Mouse (Mus musculus) midbrain, embryonic 15.5 days (tissue): ENCODE data around the gene Ccsap. TPM values are rescaled to one million over a fixed set of nuclear protein-coding genes. Genes with fewer than 3 reads are reported as not detected.

Experiments
- ATAC-seq: fragments of 200-750 bp; cut with Nextera tagmentation; replicated peaks from 2 replicates; pipeline ENCODE4 v1.8.0; 2017; ENCODE audit warnings: moderate TSS enrichment
- H3K27ac ChIP-seq: fragments of 300-500 bp; sonication (generic); 2 replicates; pipeline ENCODE4 v1.5.1; 2015; ENCODE audit warnings: mild to moderate bottlenecking, inconsistent platforms
- H3K27me3 ChIP-seq: fragments of 300-500 bp; sonication (generic); replicated peaks from 2 replicates; pipeline ENCODE4 v1.6.1; 2015; ENCODE audit warnings: inconsistent platforms
- H3K36me3 ChIP-seq: fragments of 300-500 bp; sonication (generic); replicated peaks from 2 replicates; pipeline ENCODE4 v1.6.1; 2015; ENCODE audit warnings: inconsistent platforms
- H3K4me1 ChIP-seq: fragments of 300-500 bp; sonication (generic); 2 replicates; pipeline ENCODE4 v1.6.1; 2015; ENCODE audit warnings: inconsistent platforms
- H3K4me2 ChIP-seq: fragments of 300-500 bp; sonication (generic); 2 replicates; pipeline ENCODE4 v1.6.1; 2015; ENCODE audit warnings: inconsistent platforms, mild to moderate bottlenecking, moderate library complexity
- H3K4me3 ChIP-seq: fragments of 300-500 bp; sonication (generic); 2 replicates; pipeline ENCODE4 v1.5.1; 2015; ENCODE audit warnings: mild to moderate bottlenecking, inconsistent platforms
- H3K9ac ChIP-seq: fragments of 300-500 bp; sonication (generic); 2 replicates; pipeline ENCODE4 v1.6.1; 2015; ENCODE audit warnings: mild to moderate bottlenecking, inconsistent platforms
- H3K9me3 ChIP-seq: fragments of 300-500 bp; sonication (generic); 2 replicates; pipeline ENCODE4 v1.6.1; 2016; ENCODE audit warnings: inconsistent platforms
- WGBS: fragments of 180-500 bp; shearing (Covaris S2); methylation state at CpG from one replicate; pipeline ENCODE4 v1.1.7; 2015; ENCODE audit warnings: mixed read lengths; 5-methylcytosine and 5-hydroxymethylcytosine counted together
- polyA plus RNA-seq: library from polyadenylated mRNA; unstranded; fragments of >200 nt; fragmentation: Nextera tagmentation; extraction: Ambion mirVana; gene quantifications from 2 replicates; pipeline ENCODE4 v1.2.1, GENCODE M21; 2015

Ccsap gene
- polyA plus RNA-seq, 1 experiment from 2014 or later: 5.4 TPM

- Histone ChIP-seq H3K9me3 (no peaks in the 10 kb centered on the region), H3K27ac (no peak overlapping the region), H3K4me3 (no peak overlapping the region), H3K27me3 (no peaks in the 10 kb centered on the region), H3K36me3 (no peaks in the 10 kb centered on the region), H3K4me2 (no peak overlapping the region), H3K9ac (no peak overlapping the region), H3K4me1 (no peaks in the 10 kb centered on the region)
- WGBS: 93% methylated on average over 12 of the region's 12 CpGs
- ATAC-seq: no peak
Measured at GRCm38 (mm10) chr8:123846509-123846908, 13.5 kb downstream of the Ccsap start.

GRCm38 (mm10) chr8:123845991-123846390 is 14.0 kb downstream of the Ccsap start:
- no peaks in the 10 kb centered on the region for H3K9me3 ChIP-seq
- H3K36me3 ChIP-seq: 0 out of 2 replicates have a peak, but pooled peaks cover 2% of the 10 kb centered on the region
- H3K4me3 ChIP-seq: no peak overlapping the region
- no peak for ATAC-seq
- H3K4me2 ChIP-seq: no peak overlapping the region
- H3K27ac ChIP-seq: no peak overlapping the region
- H3K9ac ChIP-seq: no peak overlapping the region
- H3K27me3 ChIP-seq: no peaks in the 10 kb centered on the region
- no peaks in the 10 kb centered on the region for H3K4me1 ChIP-seq
- WGBS: 92% methylated on average over 10 of the region's 10 CpGs

- H3K27ac ChIP-seq: no peak overlapping the region
- no peaks in the 10 kb centered on the region for H3K9me3 ChIP-seq
- 91% methylated on average over 13 of the region's 13 CpGs for WGBS
- no peak overlapping the region for H3K9ac ChIP-seq
- H3K4me3 ChIP-seq: no peak overlapping the region
- no peak for ATAC-seq
- no peaks in the 10 kb centered on the region for H3K4me1 ChIP-seq
- H3K27me3 ChIP-seq: no peaks in the 10 kb centered on the region
- no peak overlapping the region for H3K4me2 ChIP-seq
- H3K36me3 ChIP-seq: 0 out of 2 replicates have a peak, but pooled peaks cover 3% of the 10 kb centered on the region
Measured at GRCm38 (mm10) chr8:123845114-123845513, 14.9 kb downstream of the Ccsap start.

- Histone ChIP-seq H3K4me1 (no peaks in the 10 kb centered on the region), H3K27ac (no peak overlapping the region), H3K4me3 (no peak overlapping the region), H3K36me3 (0 out of 2 replicates have a peak, but pooled peaks cover 3% of the 10 kb centered on the region), H3K4me2 (no peak overlapping the region), H3K9ac (no peak overlapping the region), H3K27me3 (no peaks in the 10 kb centered on the region), H3K9me3 (no peaks in the 10 kb centered on the region)
- whole genome bisulfite sequencing: 89% methylated on average over 7 of the region's 7 CpGs
- no peak for ATAC-seq
Measured at GRCm38 (mm10) chr8:123844341-123844740, 15.7 kb downstream of the Ccsap start.

- Histone ChIP-seq H3K36me3 (0 out of 2 replicates have a peak, but pooled peaks cover 3% of the 10 kb centered on the region), H3K27me3 (no peaks in the 10 kb centered on the region), H3K4me1 (no peaks in the 10 kb centered on the region), H3K4me3 (no peak overlapping the region), H3K9me3 (no peaks in the 10 kb centered on the region), H3K9ac (no peak overlapping the region), H3K4me2 (no peak overlapping the region), H3K27ac (no peak overlapping the region)
- 90% methylated on average over 12 of the region's 12 CpGs for WGBS
- ATAC-seq: no peak
Measured at GRCm38 (mm10) chr8:123842086-123842485, 17.9 kb downstream of the Ccsap start.

GRCm38 (mm10) chr8:123840578-123841345 is 19.2 kb downstream of the Ccsap start:
- 95% methylated on average over 15 of the region's 15 CpGs for WGBS
- ATAC-seq: no peak

GRCm38 (mm10) chr8:123838496-123838895 is 21.5 kb downstream of the Ccsap start:
- ATAC-seq: no peak
- Histone ChIP-seq H3K4me1 (no peaks in the 10 kb centered on the region), H3K9ac (no peak overlapping the region), H3K4me3 (no peak overlapping the region), H3K9me3 (no peaks in the 10 kb centered on the region), H3K36me3 (peaks cover 18% of the 10 kb centered on the region), H3K27ac (no peak overlapping the region), H3K27me3 (no peaks in the 10 kb centered on the region), H3K4me2 (no peak overlapping the region)
- 81% methylated on average over 9 of the region's 9 CpGs for WGBS

More at GRCm38 (mm10) chr8:123840578-123841345, 19.2 kb downstream of the Ccsap start:
- Histone ChIP-seq H3K9ac (no peak overlapping the region), H3K4me2 (no peak overlapping the region), H3K36me3 (0 out of 2 replicates have a peak, but pooled peaks cover 3% of the 10 kb centered on the region), H3K27me3 (no peaks in the 10 kb centered on the region), H3K4me1 (no peaks in the 10 kb centered on the region), H3K4me3 (no peak overlapping the region), H3K27ac (no peak overlapping the region), H3K9me3 (no peaks in the 10 kb centered on the region)

- H3K4me2 ChIP-seq: no peak overlapping the region
- no peaks in the 10 kb centered on the region for H3K9me3 ChIP-seq
- H3K9ac ChIP-seq: no peak overlapping the region
- no peak overlapping the region for H3K4me3 ChIP-seq
- ATAC-seq: no peak
- no peaks in the 10 kb centered on the region for H3K4me1 ChIP-seq
- H3K27me3 ChIP-seq: no peaks in the 10 kb centered on the region
- H3K36me3 ChIP-seq: peaks cover 30% of the 10 kb centered on the region
- WGBS: 86% methylated on average over 6 of the region's 6 CpGs
- H3K27ac ChIP-seq: no peak overlapping the region
Measured at GRCm38 (mm10) chr8:123836354-123836753, 23.7 kb downstream of the Ccsap start.

GRCm38 (mm10) chr8:123835451-123835850 is 24.6 kb downstream of the Ccsap start:
- Histone ChIP-seq H3K4me2 (no peak overlapping the region), H3K9ac (no peak overlapping the region), H3K4me3 (no peak overlapping the region), H3K36me3 (peaks cover 27% of the 10 kb centered on the region), H3K27ac (no peak overlapping the region), H3K4me1 (no peaks in the 10 kb centered on the region), H3K9me3 (no peaks in the 10 kb centered on the region), H3K27me3 (no peaks in the 10 kb centered on the region)
- ATAC-seq: 0 out of 2 replicates have a peak, but pooled peaks have one; percentile 27
- WGBS: 60% methylated on average over 9 of the region's 9 CpGs

GRCm38 (mm10) chr8:123832757-123833156 is 27.3 kb downstream of the Ccsap start:
- no peaks in the 10 kb centered on the region for H3K27me3 ChIP-seq
- H3K4me3 ChIP-seq: no peak overlapping the region
- no peak for ATAC-seq
- no peaks in the 10 kb centered on the region for H3K4me1 ChIP-seq
- H3K27ac ChIP-seq: no peak overlapping the region
- no peaks in the 10 kb centered on the region for H3K9me3 ChIP-seq
- H3K4me2 ChIP-seq: no peak overlapping the region
- H3K9ac ChIP-seq: no peak overlapping the region
- H3K36me3 ChIP-seq: peaks cover 38% of the 10 kb centered on the region
- over 99% methylated on average over 4 of the region's 4 CpGs for WGBS

- no peak overlapping the region for H3K4me2 ChIP-seq
- H3K9ac ChIP-seq: no peak overlapping the region
- 91% methylated on average over 13 of the region's 13 CpGs for whole genome bisulfite sequencing
- H3K4me3 ChIP-seq: no peak overlapping the region
- no peaks in the 10 kb centered on the region for H3K4me1 ChIP-seq
- no peaks in the 10 kb centered on the region for H3K27me3 ChIP-seq
- no peak overlapping the region for H3K27ac ChIP-seq
- ATAC-seq: no peak
- peaks cover 27% of the 10 kb centered on the region for H3K36me3 ChIP-seq
- no peaks in the 10 kb centered on the region for H3K9me3 ChIP-seq
Measured at GRCm38 (mm10) chr8:123827523-123827922, 32.5 kb downstream of the Ccsap start.

- WGBS: 89% methylated on average over 7 of the region's 7 CpGs
Measured at GRCm38 (mm10) chr8:123826758-123827157, 33.3 kb downstream of the Ccsap start.

GRCm38 (mm10) chr8:123826001-123826400 is 34.0 kb downstream of the Ccsap start:
- no peak for ATAC-seq
- WGBS: 62% methylated on average over 9 of the region's 9 CpGs
- peaks cover 25% of the 10 kb centered on the region for H3K36me3 ChIP-seq

More at GRCm38 (mm10) chr8:123826758-123827157, 33.3 kb downstream of the Ccsap start:
- Histone ChIP-seq H3K9me3 (no peaks in the 10 kb centered on the region), H3K4me1 (no peaks in the 10 kb centered on the region), H3K36me3 (peaks cover 25% of the 10 kb centered on the region), H3K27me3 (no peaks in the 10 kb centered on the region), H3K4me3 (no peak overlapping the region), H3K9ac (no peak overlapping the region), H3K4me2 (no peak overlapping the region), H3K27ac (no peak overlapping the region)
- ATAC-seq: no peak

More at GRCm38 (mm10) chr8:123826001-123826400, 34.0 kb downstream of the Ccsap start:
- no peak overlapping the region for H3K27ac ChIP-seq
- no peaks in the 10 kb centered on the region for H3K9me3 ChIP-seq
- H3K4me2 ChIP-seq: no peak overlapping the region
- H3K9ac ChIP-seq: no peak overlapping the region
- H3K27me3 ChIP-seq: no peaks in the 10 kb centered on the region
- no peaks in the 10 kb centered on the region for H3K4me1 ChIP-seq
- no peak overlapping the region for H3K4me3 ChIP-seq
